Mouse (Mus musculus) kidney, adult 2 months (tissue): ENCODE data around the gene Zbtb20.

Experiments used
- CTCF ChIP-seq: fragments of 200-500 bp; conservative IDR thresholded peaks from 2 replicates; pipeline ENCODE4 v1.5.1; 2011; ENCODE audit warnings: low read depth, mild to moderate bottlenecking, control low read depth, low read length, moderate library complexity, mixed read lengths; ENCODE audit not compliant: insufficient read depth, insufficient read length
- POLR2A ChIP-seq: fragments of 200-500 bp; IDR thresholded peaks from one replicate; pipeline ENCODE4 v1.6.1; 2011; ENCODE audit warnings: low read depth, low read length, control low read depth

DNA sequence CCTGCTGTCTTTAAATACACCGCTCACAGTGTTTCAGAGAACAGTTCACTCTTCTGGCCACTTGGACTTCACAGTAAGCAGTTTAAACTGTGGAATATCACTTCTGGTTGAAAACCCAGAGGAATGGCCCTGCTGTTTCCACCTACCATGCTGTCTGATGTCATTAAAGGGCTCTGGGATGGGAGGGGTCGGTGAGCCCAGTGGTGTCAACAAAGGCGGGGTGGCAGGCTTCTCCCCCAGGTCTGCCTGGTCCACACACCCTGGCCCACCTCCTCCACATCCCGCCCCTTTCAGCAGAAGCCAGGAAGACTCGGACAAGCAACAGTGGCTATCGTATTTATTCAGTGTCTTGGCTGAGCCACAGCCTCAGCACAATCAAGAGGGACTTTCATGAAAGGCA lies 743.6 kb downstream of the Zbtb20 start:
- TF ChIP-seq POLR2A (no peak), CTCF (no peak)
